Mouse (Mus musculus): ENCODE measurements at regions not wholly inside any gene's neighbourhood (a gene's known extent, or its start where the extent isn't known, plus 50 kb on each side); places are given as distances from the start of the nearest gene placed in this dataset.
A peak's percentile ranks its signal among the peaks of the same experiment; 100 is the strongest.

DNA sequence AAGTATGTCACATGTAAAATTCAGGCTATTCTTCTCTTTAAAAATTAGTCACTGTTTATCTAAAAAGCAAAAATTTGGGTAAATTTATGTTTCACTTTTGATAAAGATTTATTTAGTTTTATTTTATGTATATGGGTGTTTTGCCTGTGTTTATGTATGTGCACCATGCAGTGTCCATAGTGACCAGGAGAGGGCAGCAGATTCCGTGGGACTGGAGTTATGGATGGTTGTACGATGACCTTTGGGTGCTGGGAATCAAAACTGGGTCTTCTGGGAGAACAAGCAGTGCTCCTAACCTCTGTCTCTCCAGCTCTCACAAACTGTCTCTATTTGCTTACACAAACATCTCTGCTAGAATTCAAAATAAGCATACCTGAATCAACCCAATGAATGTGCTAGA is 146.4 kb upstream of the Habp2 start:
- no peak for DNase-seq (ENCODE audit: extremely low spot score in 1 of 2, low spot score in 2 of 2)

DNA sequence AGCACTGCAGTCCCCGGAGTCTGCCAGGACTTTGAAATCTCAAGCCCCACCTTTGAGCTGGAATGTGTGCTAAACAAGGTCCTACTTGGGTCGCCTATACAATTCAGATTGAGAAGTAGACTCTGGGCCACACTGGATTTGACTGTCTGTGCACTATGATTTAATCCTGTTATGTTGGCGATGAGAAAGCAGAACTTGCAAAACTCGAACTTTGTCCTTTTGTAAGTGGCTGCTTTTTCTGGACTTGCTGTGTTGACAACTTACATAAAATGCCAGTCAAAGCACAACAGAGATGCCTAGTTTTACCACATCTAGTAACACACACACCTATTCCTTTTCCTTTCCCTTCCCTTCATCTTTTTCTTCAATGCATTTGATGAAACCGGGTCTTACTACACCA is 142.7 kb upstream of the Habp2 start:
- no peak for DNase-seq (ENCODE audit: extremely low spot score in 1 of 2, low spot score in 2 of 2)
- intact Hi-C loops (cut with DNase I), result no loop called here

More for the DNA sequence above, 146.4 kb upstream of the Habp2 start:
- intact Hi-C loops (cut with DNase I), result no loop called here

DNA sequence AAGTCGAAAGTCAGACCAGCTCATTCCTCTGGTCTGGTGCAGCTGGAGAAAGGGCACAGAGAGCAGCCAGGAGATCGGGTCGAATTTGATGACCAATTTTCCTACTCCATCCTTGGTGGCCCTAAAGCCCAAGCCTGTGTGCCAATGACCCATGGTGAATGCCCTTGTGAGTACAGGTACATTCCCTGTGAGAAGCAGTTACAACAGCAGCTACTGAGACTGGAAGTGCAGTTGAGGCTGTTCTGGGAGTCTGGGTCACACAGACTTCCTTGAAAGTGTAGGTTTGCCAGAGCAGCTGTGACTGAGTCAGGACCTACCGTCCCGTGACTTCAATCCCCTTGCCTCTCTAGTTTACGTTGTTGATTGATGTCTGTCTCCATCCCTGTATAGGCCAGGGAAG is 129.8 kb upstream of the Habp2 start:
- DNase-seq (ENCODE audit: extremely low spot score in 1 of 2, low spot score in 2 of 2), result no peak

DNA sequence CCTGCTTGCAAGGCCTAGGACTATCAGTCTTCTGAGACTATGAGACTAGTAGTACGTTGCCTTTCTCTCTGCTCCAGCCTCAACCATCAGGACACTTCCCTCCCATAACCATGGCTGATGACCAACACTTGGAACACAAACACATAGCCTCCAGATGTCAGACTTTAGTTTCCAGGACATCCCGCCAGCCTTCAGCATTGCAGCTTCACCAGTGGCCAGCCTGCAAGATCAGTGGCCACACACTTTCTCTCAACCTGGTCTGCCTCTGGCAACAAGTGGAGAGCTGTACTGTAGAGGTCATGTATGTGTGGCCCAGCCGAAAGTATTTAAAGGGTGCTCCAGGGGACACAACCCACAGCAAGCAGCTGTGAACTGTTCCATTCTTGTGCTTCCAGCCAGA is 124.8 kb upstream of the Habp2 start:
- no peak for DNase-seq (ENCODE audit: extremely low spot score in 1 of 2, low spot score in 2 of 2)
- intact Hi-C loops (cut with DNase I), result no loop called here

More for the DNA sequence above, 129.8 kb upstream of the Habp2 start:
- intact Hi-C loops (cut with DNase I), result no loop called here

DNA sequence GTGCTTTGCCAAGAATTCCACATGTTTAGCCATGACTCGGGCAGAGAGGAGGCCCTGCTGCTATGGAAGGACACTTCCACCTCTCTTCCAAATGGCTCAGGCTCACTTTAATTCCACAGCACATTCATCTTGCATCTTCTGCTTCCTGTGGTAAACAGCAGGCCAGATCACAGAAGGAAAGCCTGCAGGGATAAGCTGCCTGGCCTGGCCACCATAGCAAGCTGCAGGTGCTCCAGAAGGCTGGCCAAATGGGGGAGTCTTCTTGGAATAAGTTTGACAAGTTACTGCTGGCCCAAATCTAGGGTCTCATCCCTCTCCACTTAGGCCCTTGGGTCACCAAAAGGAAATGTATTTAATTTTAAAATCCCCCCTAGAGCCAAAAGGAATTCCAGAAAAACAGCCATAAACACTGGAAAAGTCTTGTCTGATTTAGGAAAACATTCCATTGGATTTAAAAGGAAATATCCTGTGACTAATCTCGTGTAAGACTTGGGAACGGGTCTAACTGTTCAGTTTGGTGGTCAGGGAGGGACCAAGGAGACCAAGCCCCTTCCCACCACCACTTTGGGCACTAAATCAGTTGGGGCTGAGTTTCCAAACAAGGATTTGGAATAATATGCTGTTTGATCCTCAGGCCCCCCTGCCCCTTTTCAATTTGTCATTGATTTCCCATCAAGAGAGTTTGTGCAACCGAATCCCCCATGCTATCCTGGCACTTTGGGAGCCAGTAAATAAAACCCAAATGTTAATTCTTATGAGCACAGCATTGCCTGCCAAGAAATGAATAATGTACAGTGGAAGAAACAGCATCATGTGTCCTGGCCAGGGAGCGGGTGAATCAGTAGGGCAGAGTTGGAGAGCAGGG is 117.6 kb upstream of the Habp2 start:
- no peak for DNase-seq (ENCODE audit: extremely low spot score in 1 of 2, low spot score in 2 of 2)
- intact Hi-C loops (cut with DNase I), result no loop called here

DNA sequence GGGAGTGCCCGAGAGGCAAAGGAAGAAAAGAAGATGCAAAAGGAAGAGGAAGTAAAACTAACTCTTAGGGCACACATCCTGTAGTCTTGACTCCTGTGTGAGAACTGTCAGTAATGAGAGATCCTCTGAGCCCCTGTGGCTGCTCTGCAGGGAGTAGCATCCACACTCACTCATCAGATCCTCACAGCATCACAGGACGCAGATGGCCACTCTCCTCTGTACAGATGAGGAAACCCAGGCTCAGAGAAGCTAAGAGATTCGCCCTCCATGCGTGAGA is 117.0 kb upstream of the Habp2 start:
- no peak for DNase-seq (ENCODE audit: extremely low spot score in 1 of 2, low spot score in 2 of 2)
- intact Hi-C loops (cut with DNase I), result no loop called here

DNA sequence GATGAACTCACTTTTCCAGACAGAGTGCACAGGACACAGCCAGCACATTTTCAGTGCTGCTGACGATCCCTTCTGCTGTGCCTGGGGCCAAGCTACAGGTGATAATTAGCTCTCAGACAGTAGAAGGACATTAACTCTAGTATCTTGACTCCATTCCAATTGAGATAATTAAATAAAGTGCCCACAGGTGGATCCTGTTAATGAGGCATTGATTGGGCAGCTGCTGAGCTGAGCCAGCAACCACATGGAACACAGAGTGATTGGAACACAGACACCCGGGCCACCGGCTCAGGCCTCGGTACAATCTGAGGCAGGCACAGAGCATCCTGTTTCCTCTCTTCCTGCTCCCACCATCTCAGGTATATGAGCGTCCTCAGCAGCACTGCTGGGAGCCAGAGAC is 114.5 kb upstream of the Habp2 start:
- no peak for DNase-seq (ENCODE audit: extremely low spot score in 1 of 2, low spot score in 2 of 2)
- intact Hi-C loops (cut with DNase I), result no loop called here

DNA sequence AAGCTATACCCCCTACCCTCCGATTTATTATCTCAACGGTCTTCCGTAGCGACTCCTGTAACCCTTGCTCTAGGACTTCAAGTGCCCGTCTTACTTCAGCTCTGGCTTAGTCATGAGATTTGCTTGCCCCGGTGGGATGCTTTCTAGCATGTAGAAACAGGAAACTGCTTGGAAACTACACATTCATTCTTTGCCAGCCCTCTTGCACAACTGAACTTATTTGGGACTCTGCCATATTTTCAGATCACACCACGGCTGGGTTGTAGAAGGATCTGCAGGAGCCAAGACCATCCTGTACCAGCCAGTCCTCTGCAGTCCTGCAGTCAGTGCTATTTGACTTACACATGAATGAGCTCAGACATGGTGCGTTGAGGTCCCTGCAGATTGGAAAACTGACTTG is 110.9 kb upstream of the Habp2 start:
- intact Hi-C loops (cut with DNase I), result no loop called here
- DNase-seq (ENCODE audit: extremely low spot score in 1 of 2, low spot score in 2 of 2), result no peak

DNA sequence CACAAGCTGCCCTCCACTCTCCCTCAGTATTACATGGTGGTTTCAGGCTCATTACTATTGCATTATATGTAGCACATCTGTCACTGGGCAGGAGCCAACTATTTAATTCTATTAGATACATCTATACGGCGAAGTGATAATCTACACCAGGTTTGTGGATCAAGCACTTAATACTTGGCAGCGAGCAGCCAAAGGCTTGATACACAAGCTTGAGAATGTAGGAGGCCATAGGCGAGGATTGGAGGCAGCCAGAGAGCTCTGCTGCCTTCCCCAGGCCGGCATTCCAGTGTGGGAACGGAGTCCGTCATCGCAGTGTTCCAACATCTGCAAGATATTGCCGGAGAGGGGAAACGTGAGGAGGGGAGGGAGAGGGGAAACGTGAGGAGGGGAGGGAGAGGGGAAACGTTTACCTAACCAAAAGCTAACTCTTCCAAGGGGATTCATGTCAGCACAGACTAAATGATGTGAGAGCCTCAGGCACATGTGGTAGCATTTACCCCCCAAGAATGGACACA is 109.6 kb upstream of the Habp2 start:
- DNase-seq (ENCODE audit: extremely low spot score in 1 of 2, low spot score in 2 of 2), result no peak
- intact Hi-C loops (cut with DNase I), result no loop called here

DNA sequence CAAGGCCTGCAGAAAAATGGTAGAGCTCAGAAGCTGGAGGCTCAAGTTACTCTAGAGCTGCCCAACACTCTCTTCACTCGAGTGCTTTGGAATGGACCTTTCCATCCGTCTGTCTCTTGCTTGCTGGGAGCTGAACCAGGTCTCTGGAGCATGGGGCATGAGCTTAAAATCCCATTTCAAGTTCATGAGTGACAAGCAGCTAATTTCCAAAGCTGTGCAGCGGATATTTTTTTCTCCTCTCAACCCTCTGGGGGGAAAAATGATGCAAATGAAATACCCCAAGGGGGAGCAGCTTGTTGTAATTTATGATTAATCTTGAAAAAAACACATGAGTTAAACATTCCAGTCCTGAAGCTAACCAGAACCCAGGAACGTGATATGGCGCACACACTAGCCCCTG is 101.2 kb upstream of the Habp2 start:
- intact Hi-C loops (cut with DNase I), result no loop called here
- DNase-seq (ENCODE audit: extremely low spot score in 1 of 2, low spot score in 2 of 2), result no peak

DNA sequence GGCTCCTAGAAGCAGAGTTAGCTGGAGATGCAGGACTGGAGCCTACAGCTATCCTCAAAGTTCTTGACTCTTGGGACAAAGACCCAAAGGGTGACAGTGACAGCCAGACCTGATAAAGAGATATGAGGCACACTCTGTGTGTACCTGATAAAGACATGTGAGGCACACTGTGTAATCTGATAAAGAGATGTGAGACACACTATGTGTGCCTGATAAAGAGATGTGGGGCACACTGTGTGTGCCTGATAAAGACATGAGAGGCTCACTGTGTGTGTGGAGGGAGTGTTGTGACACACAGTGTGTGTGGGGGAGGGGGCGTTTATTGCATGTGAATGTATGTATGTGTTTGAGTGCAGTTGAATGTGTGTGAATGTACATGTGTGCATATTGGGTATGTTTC is 97.8 kb upstream of the Habp2 start:
- no peak for DNase-seq (ENCODE audit: extremely low spot score in 1 of 2, low spot score in 2 of 2)
- intact Hi-C loops (cut with DNase I), result no loop called here

DNA sequence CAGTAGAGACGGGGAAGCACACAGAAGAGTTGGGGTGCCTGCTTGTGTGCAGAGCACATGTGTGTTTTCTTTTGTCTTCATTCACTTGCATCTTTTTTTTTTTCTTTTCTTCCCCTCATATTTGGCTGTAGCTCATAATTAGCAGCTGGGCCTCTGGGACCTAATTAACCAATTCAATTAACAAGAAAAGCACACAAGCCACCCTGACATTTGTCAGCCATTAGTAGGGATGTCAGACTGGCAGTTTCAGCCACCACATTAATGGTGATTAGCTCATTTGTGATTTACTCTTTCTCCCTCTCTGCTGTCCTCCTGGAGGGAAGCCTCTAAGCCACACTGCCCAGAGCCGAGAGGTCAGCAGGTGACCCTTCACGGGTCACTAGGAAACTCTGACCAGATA is 96.7 kb upstream of the Habp2 start:
- no peak for DNase-seq (ENCODE audit: extremely low spot score in 1 of 2, low spot score in 2 of 2)

DNA sequence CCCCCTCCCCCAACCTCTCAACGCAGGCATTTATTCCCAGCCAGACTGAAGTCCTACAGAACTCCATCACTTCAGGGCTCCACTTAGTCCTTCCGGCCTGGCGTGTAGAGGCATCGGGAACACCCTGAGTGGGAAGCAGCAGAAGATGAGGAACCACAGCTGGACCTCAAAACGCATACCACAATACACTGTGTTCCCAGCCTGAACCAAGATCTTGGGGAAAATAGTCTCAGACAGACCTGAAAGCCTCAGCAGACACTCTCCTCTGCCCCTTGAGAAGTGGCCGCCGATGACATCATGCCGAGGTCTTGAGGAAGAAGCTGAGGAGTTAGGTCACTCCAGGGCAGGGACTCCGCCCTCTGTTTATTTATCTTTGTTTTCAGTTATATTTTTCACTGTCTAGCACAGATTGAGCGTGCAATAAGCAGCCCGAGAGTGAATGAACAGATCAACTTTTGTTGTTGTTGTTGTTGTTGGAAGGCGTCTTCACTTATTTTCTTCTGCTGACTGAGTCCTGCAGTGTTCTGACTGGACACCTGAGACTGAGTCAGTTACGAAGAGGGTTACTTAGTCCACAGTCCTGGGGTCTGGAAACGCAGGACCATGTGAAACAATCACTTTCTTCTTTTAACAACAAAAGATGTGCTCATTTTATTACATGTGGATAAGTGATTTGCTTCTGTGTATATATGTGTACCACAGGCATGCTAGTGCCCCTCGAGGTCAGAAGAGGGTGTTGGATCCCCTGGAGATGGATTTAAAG is 88.3 kb upstream of the Habp2 start:
- no peak for DNase-seq (ENCODE audit: extremely low spot score in 1 of 2, low spot score in 2 of 2)
- intact Hi-C loops (cut with DNase I), result no loop called here

More for the DNA sequence above, 96.7 kb upstream of the Habp2 start:
- intact Hi-C loops (cut with DNase I), result no loop called here

DNA sequence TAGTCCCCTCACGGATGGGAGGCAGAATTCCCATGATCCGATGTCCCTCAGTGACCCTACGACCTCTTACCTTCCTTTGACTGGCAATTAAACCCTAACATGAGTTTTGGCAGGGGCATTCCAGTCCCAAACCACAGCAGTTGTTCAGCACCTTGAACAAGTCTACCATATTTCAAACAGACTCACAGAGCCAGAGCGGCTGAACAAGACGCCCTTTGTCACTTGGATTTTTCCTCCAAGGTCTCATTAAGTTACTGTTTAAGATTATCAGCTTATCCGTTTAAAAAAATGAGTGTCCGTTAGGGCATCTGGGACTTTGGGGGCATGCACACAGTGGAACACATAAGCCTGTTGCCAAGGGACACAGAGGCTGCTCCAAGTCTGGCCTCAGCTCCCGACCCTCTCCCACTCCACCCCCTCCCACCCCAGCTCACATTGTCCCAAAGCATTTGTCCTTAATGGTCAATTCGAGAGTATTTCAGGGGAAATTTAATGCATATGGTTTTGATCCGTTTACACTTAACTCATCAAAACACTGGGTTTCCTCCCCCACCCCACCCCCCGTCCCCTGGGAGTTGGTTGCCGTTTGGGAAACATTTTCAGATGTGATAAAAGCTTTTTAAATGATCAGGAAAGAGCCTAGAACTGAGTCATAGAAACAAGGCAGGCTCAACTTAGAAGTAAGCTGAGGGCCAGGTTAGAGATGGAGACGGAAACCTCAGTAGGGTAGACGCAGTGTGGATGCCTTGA is 87.4 kb upstream of the Habp2 start:
- intact Hi-C loops (cut with DNase I), result no loop called here
- DNase-seq (ENCODE audit: extremely low spot score in 1 of 2, low spot score in 2 of 2), result no peak

DNA sequence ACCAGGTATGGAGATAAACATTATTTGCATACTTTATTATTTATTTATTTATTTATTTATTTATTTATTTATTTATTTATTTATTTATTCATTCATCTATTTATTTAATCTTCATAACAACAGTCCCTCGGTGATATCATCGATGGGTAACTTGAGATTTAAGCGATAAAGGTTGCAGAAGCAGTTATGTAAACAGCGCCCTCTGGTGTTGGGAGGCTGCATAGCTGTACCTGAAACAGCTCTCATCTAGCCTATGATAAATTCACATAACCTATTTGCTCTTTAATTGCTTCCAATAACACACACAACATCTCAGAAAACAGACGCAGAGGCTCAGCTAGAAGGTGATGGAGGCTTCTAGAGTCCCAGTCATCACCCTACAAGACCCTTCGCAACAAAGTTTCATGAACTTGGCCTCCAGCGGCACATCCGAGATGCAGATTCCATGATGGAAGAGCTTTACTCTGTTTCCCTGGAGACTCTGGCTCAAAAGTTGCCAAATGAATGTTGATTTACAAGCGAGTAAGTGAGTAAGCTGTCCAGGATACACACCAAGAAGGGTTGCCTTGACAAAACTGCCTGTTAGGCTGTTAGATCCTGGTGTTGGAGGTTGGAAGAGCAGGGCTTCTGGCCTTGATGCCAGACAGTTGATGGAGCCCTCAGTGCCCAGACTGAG is 85.8 kb upstream of the Habp2 start:
- no peak for DNase-seq (ENCODE audit: extremely low spot score in 1 of 2, low spot score in 2 of 2)
- intact Hi-C loops (cut with DNase I), result no loop called here

DNA sequence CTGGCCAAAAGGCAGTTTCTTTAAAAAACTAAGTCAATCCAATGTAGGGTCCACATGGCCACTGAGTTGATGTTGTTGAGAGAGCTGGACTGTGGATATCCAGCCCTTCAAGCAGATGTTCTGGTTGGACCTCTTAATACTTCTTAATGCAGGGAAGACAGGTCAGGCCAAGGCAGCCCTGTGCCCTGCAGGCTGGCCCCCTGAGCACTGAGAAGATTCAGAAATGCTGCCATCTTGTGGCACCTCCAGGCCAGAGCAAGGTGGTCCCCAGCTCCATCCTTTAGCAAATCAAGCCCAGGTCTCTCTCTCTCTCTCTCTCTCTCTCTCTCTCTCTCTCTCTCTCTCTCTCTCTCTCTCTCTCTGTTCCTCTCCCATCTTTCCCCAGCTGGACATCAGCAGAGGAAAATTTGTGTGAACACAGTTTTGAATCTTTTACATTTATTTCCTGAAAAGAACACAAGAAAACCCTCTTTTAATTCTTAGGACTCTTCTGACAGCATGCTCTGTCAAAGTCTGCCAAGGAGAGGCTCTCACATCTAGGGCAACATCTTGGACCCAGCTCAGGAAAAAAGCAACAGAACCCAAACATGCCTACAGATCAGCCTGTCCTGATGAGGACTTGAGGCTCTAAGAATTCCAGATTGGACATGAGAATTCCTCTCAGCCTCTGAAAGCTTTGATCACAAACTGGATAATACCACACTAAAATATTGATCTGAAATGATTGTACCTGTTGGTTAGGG is 85.0 kb upstream of the Habp2 start:
- peak in 1 of 2 experiments; percentile 51 for DNase-seq (ENCODE audit: extremely low spot score in 1 of 2, low spot score in 2 of 2)
- intact Hi-C loops (cut with DNase I), result no loop called here

DNA sequence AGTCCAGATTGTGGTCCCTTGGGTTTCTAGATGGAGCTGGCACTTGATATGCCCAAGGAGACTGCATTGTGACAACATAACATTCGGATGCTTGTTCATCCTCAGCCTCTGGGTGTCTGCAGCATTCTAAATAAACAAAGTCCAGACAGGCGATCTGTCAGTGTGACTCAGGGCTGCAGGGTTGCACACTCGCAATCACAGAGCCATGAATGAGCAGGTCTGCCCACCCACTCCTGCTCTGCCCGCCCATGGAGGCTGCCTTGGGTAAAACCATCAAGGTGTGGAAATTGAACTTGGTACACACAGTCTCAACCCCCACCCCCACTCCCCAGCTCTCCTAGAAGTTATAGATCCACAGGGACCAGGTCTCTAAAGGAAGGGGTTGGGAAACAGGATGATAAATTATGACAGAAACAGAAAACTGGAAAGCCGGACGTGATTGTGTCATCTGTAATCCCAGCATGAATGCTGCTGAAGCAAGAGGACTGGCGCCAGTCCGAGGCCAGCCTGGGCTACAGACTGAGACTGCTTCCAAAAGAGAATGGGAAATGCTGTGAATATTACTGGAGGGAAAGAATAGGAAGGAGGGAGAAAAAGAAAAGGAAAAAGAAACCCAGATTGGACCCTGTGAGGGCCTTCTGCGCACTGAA is 84.3 kb upstream of the Habp2 start:
- DNase-seq (ENCODE audit: extremely low spot score in 1 of 2, low spot score in 2 of 2), result no peak
- intact Hi-C loops (cut with DNase I), result no loop called here

DNA sequence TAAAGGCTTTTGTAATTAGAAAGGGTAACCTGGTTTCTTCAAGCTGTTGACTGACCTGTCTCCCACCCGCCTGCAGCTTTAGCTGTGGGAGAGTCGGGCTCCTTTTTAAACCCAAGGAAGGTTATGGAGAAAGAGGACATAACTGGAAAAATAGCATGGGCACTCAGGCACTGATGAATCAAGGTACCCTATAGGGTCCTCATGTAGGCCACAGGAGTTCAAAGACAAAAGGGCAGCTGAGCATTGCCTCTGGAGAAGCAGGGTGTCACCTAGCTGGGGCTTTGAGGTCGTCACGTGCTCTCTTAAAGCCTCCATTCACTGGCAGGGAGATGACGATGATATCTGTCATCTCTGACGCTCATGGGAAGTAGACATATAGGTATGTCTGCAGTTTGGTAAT is 68.4 kb upstream of the Habp2 start:
- intact Hi-C loops (cut with DNase I), result no loop called here

More for the DNA sequence above, 68.4 kb upstream of the Habp2 start:
- no peak for DNase-seq (ENCODE audit: extremely low spot score in 1 of 2, low spot score in 2 of 2)

Data from left cerebral cortex, postnatal 10 days (tissue).